Mouse (Mus musculus) spleen, adult 2 months (tissue): Measurements from ENCODE around the gene Pxn.

Source experiments
- CTCF ChIP-seq: fragments of 200-500 bp; IDR thresholded peaks from 2 replicates; pipeline ENCODE4 v1.5.1; 2011; ENCODE audit warnings: mild to moderate bottlenecking, inconsistent platforms; ENCODE audit not compliant: insufficient read depth, insufficient read length, insufficient replicate concordance; ENCODE audit errors: extremely low read depth
- POLR2A ChIP-seq: fragments of 200-500 bp; IDR thresholded peaks from 2 replicates; pipeline ENCODE4 v1.6.1; 2011; ENCODE audit warnings: low read depth, low read length, inconsistent platforms

GRCm38 (mm10) chr5:115603561-115603960 lies 97.1 kb downstream of the Pxn start:
- TF ChIP-seq POLR2A (no peak), CTCF (no peak)
